Mouse (Mus musculus) T-helper 2 cell (primary cell): Measurements from ENCODE around the gene Ttll5.

Experiments used
- in situ Hi-C: fragments of 300-600 bp; cut with MboI, MseI; formaldehyde crosslinking; loops from one replicate; pipeline ENCODE4 v1.15.1; 2025; ENCODE audit warnings: high pct_unique_total_duplicates

Ttll5 gene

GRCm38 (mm10) chr12:85839371-85840000 lies 15.0 kb downstream of the Ttll5 start:
- in situ Hi-C loops = no loop called here

GRCm38 (mm10) chr12:85848164-85848958 lies 23.9 kb downstream of the Ttll5 start:
- in situ Hi-C loops = no loop called here

GRCm38 (mm10) chr12:85850661-85851060 lies 26.2 kb downstream of the Ttll5 start:
- in situ Hi-C loops = no loop called here

- in situ Hi-C loops = no loop called here
These were observed 29.4 kb downstream of the Ttll5 start for GRCm38 (mm10) chr12:85853836-85854235.

GRCm38 (mm10) chr12:85854271-85854670 lies 29.8 kb downstream of the Ttll5 start:
- in situ Hi-C loops = no loop called here

GRCm38 (mm10) chr12:85857300-85857699 lies 32.8 kb downstream of the Ttll5 start:
- in situ Hi-C loops = no loop called here

GRCm38 (mm10) chr12:85859111-85859510 lies 34.7 kb downstream of the Ttll5 start:
- in situ Hi-C loops = no loop called here

- in situ Hi-C loops = loop anchor here (5.0 to 10.0 kb wide), 3 partner anchors 213 to 535 kb away; partner anchors contain the start of gene Gpatch2l
These were observed 35.2 kb downstream of the Ttll5 start for GRCm38 (mm10) chr12:85859511-85860189.

GRCm38 (mm10) chr12:85862514-85862913 lies 38.1 kb downstream of the Ttll5 start:
- in situ Hi-C loops = loop anchor here (5.0 to 10.0 kb wide), 3 partner anchors 210 to 532 kb away; partner anchors contain the start of gene Gpatch2l

GRCm38 (mm10) chr12:85865526-85865925 lies 41.1 kb downstream of the Ttll5 start:
- in situ Hi-C loops = loop anchor here (10.0 kb wide), 2 partner anchors 379 to 529 kb away; partner anchors contain the start of gene Gpatch2l

GRCm38 (mm10) chr12:85866624-85867023 lies 42.2 kb downstream of the Ttll5 start:
- in situ Hi-C loops = loop anchor here (10.0 kb wide), 2 partner anchors 378 to 528 kb away; partner anchors contain the start of gene Gpatch2l

- in situ Hi-C loops = loop anchor here (10.0 kb wide), 2 partner anchors 378 to 528 kb away; partner anchors contain the start of gene Gpatch2l
These were observed 42.7 kb downstream of the Ttll5 start for GRCm38 (mm10) chr12:85867125-85867524.

- in situ Hi-C loops = loop anchor here (10.0 kb wide), 2 partner anchors 375 to 525 kb away; partner anchors contain the start of gene Gpatch2l
These were observed 45.0 kb downstream of the Ttll5 start for GRCm38 (mm10) chr12:85869423-85869822.

GRCm38 (mm10) chr12:85879631-85880314 lies 55.3 kb downstream of the Ttll5 start:
- in situ Hi-C loops = no loop called here

- in situ Hi-C loops = no loop called here
These were observed 60.6 kb downstream of the Ttll5 start for GRCm38 (mm10) chr12:85885024-85885423.

- in situ Hi-C loops = no loop called here
These were observed 65.6 kb downstream of the Ttll5 start for GRCm38 (mm10) chr12:85890054-85890453.

GRCm38 (mm10) chr12:85903986-85904385 lies 79.5 kb downstream of the Ttll5 start:
- in situ Hi-C loops = no loop called here

- in situ Hi-C loops = no loop called here
These were observed 81.2 kb downstream of the Ttll5 start for GRCm38 (mm10) chr12:85905666-85906065.

GRCm38 (mm10) chr12:85907896-85908295 lies 83.4 kb downstream of the Ttll5 start:
- in situ Hi-C loops = no loop called here

- in situ Hi-C loops = no loop called here
These were observed 86.4 kb downstream of the Ttll5 start for GRCm38 (mm10) chr12:85910811-85911210.
